Mouse (Mus musculus): ENCODE results near the gene P2ry14.
"Not testable (repeated sequence)": the region's sequence is repeated elsewhere in the genome, so short reads cannot be mapped to it uniquely, and the experiment has no call there.

The P2ry14 gene

GRCm38 (mm10) chr3:59141507-59142305 lies 11.7 kb downstream of the P2ry14 start:
- no peak for DNase-seq (ENCODE audit: extremely low spot score)

- DNase-seq (ENCODE audit: extremely low spot score), result not testable (repeated sequence)
Measured at GRCm38 (mm10) chr3:59140941-59141340, 12.5 kb downstream of the P2ry14 start.

DNA sequence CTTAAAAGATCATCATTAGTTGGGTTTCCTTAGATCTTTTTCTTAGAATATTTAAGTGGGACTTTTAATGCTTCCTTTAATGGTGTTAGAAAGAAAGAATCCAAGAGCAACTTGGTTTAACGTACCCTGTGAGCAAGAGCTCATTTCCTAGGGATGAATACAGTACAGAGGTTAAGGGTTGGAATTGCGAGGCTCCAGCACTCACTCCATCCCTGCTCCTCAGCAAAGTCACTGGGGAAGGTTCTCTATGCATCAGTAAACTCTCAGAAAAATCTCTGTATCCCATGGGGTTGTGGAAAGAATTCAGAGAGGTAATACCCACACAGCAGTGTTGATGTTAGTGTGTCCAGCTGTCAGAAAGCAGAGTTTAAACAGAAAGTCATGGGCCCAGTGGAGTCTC lies 13.3 kb downstream of the P2ry14 start:
- no peak for DNase-seq (ENCODE audit: extremely low spot score)

DNA sequence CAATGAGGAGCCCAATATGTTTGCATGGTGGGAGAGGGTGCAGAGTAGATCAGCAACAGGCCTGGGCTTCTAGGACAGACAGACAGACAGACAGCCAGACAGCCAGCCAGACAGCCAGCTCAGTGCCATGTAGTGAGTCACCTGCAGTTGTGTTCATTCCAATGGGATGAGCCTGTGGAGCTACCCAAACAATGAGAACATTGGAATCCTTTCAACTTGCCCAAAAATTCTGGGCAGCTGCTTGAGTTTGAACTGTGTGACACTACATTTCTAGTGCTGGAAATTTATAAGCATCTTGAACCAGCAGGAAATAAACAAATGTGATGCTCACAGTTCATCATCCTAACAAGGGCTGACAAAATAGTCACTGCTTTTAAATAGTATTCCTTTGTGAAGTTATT lies 13.8 kb downstream of the P2ry14 start:
- no peak for DNase-seq (ENCODE audit: extremely low spot score)

GRCm38 (mm10) chr3:59138946-59139468 lies 14.4 kb downstream of the P2ry14 start:
- no peak for DNase-seq (ENCODE audit: extremely low spot score)

- no peak for DNase-seq (ENCODE audit: extremely low spot score)
Measured at GRCm38 (mm10) chr3:59135911-59136653, 17.3 kb downstream of the P2ry14 start.

DNA sequence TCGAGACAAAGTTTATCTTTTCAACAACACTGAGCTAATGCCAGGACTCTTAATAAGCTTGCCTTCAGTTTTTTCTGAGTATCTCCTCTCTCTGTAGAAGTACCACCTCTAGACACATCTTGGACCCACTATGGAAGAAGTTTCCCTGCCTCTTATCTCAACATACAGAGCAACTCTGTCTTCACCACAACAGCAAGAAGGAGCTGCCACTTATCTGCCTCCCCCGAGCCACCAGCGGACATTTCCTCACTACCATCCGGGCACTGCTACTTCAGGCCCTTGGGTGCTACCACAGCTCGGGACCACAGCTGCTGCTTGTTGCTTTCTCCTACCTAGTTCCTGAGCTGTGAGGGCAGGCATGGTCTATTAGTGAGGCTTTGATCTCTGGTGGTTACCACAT lies 20.2 kb downstream of the P2ry14 start:
- no peak for DNase-seq (ENCODE audit: extremely low spot score)

DNA sequence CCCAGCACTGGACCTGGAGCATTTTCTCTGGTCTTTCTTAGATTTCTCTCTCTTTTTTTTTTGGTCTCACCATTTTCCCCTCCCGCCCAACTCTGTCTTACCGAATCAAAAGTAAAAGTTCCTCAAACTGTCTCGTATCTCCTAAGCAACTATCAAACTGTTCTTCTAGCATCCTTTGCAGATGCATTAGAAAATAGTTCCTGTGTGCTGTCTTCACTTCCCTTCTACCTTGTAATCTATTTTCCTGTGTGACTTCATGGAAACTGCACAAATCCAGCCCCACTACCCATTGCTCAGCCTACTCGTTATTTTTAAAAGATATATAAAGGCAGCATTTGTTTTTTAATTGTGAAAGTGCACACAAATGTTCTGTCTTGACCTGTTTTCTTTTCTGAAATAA lies 21.5 kb downstream of the P2ry14 start:
- no peak for DNase-seq (ENCODE audit: extremely low spot score)

DNA sequence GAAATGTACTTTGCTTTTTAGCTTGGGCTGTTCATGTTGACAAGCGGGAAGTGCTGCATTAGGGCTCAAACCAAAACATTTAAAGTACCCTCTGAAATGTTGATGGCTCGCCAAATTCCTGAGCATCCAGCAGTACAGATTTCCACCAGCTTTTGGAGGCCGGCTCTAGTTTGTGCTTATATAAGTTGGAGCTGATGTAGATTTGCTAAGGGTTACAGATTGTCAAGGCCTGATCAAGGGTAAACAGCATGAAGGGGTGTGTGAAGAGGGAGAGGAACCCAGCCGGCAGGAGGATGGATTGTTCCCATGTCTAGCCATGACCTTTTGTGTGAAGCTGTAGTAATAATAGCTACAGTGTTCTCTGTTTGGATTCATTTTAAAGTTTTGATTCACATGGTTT lies 22.3 kb downstream of the P2ry14 start:
- DNase-seq (ENCODE audit: extremely low spot score), result no peak

DNA sequence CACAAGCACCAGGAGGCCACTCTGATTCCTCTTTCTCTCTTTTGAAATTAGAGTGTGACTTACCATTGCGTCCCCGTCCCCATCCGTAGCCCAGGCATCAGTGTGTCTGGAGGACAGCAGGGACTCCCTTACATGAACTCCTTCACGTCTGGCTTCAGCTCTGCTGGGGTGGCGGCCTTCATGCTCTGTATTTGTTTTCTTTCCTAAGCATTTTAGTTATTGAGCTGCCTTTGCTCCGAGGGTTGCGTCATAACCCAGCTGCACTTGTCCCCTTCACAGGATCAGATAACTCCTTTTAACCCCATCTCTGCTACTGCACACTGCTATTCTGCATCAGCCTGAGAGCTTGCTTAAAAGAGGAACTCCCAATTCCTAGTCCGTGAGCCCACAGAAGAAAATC lies 23.0 kb downstream of the P2ry14 start:
- DNase-seq (ENCODE audit: extremely low spot score), result no peak

- no peak for DNase-seq (ENCODE audit: extremely low spot score)
Measured at GRCm38 (mm10) chr3:59129547-59129946, 23.9 kb downstream of the P2ry14 start.

DNA sequence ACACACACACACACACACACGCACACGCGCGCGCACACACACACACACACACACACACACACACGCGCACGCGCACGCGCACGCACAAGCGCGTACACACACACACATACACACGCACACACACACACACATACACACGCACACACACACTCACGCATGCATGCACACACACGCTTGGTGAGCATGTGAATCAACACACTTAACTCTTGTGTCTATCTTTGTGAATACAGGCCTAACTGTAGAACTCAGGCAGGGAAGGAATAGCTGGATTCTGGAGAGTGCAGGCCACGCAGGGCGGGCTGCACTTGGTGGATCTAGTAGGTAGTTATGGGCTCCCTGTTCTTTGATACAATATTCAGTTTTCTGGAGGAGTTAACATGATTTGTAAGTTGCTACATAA lies 24.7 kb downstream of the P2ry14 start:
- DNase-seq (ENCODE audit: extremely low spot score), result no peak

GRCm38 (mm10) chr3:59125783-59126555 lies 27.4 kb downstream of the P2ry14 start:
- no peak for DNase-seq (ENCODE audit: extremely low spot score)

DNA sequence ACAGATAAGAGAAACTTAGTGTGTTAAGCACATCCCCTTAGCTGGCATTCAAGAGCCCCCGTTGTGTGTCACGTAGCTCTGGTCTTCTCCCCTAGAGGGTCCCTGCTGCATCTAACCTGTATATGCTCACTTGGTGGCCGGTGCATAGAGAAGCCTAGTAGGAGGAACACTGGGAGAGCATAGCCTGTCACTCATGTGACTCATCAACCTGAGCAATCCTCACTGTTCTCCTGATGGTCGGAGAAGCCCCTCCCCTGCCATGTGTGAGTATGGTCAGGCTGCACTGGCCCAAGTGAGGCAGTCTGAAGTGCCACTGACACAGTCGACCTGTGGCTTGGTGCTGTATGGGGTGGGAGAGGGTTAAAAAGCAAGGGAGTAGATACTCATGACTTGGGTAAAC lies 28.4 kb downstream of the P2ry14 start:
- no peak for DNase-seq (ENCODE audit: extremely low spot score)

GRCm38 (mm10) chr3:59121780-59122449 lies 31.5 kb downstream of the P2ry14 start:
- no peak for DNase-seq (ENCODE audit: extremely low spot score)

GRCm38 (mm10) chr3:59121067-59121730 lies 32.2 kb downstream of the P2ry14 start:
- DNase-seq (ENCODE audit: extremely low spot score), result peak; percentile 28

DNA sequence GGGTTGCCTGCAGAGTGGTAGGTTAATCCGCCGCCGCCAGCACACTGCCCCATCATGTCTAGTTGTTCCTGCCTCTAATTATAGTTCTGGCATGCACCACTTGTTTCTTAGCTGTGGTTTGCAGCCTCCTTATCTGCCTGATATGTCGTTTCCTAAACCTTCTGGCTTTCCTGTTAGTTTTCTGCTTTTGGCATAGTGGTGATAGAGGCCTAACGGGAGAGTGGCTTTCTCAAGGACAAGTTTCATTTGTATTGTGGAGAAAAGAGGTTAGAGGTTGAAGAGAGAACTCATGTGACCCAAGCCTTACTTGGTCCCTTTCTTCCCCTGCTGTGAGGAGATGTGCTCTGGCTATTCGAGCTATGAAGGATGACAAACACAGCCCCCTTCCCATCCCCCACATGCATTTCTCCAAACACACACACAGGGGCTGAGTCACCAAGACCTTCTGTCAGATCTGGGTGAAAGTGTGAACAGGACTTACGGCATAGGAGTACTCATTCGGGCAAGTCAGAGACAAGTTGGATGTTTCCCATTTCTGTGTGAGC lies 39.4 kb downstream of the P2ry14 start:
- no peak for DNase-seq (ENCODE audit: extremely low spot score)

GRCm38 (mm10) chr3:59113291-59113690 lies 40.1 kb downstream of the P2ry14 start:
- DNase-seq (ENCODE audit: extremely low spot score), result not testable (repeated sequence)

DNA sequence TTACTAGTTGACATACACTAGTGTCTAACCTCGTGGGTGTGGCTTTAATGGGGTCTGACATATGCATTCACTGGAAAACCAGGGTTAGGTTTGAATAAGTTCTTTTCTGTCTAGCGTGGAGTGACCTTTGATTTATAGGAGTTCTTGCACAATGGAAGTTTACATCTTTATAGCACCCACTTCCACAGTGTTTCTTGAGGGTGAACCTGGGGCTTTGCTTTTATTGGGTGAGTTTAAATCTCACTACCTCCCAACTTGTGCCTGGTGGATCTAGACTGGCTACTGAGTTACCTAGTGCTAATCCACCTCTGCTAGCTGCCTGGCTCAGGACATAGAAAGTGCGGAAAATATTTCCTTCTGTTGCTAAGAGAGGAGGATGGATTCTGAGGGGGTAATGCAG lies 41.5 kb downstream of the P2ry14 start:
- DNase-seq (ENCODE audit: extremely low spot score), result no peak

DNA sequence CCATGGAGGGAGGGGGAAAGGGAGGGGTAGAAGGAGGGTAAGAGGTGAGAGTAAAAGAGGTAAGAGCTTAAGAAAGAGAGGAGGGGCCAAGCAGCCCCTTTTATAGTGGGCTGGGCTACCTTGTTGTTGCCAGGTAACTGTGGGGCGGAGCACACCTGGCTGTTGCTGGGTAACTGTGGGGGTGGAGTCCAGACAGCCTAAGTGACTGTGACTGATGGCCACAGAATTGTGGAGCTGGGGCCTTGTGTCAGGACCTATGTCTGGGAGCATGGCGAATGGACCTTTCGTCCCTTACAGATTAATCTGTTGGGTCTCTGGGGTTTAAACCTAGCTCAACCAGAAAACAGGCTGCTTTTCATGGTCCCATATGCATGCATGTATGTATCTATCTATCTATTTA lies 43.6 kb downstream of the P2ry14 start:
- not testable (repeated sequence) for DNase-seq (ENCODE audit: extremely low spot score)

DNA sequence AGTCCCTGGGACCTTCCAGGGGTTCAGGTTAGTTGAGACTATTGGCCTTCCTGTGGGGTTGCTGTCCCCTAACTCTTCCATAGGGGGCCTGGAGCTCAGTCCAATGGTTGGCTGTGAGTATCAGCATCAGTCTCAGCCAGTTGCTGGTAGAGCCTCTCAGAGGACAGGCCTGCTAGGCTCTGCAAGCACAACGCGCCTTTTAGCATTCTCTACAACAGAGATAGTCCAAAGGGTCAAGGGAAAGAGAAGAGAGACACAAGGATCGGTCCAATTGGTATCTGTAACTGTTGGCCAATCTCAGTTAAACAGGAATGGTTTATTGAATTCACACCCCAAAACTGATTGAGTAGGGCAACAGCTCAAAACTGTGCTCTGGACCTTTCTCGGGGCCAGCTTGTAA lies 46.0 kb downstream of the P2ry14 start:
- DNase-seq (ENCODE audit: extremely low spot score), result no peak
